Mouse (Mus musculus) adrenal gland, postnatal 25 days (tissue): Measurements from ENCODE around the gene Ucp3. TPM values are rescaled to one million over a fixed set of nuclear protein-coding genes. Genes with fewer than 3 reads are reported as not detected.

Experiments
- DNase-seq: peaks from one replicate; pipeline ENCODE4 v3.0.0; 2021; ENCODE audit warnings: mixed read lengths
- total RNA-seq: library from RNA; stranded (reverse); gene quantifications from 2 replicates; pipeline ENCODE4 v1.2.3, GENCODE M21; 2021

The Ucp3 gene
- total RNA-seq, 1 experiment from 2014 or later = 24.6 TPM

- no peak for DNase-seq
These were observed 27.6 kb downstream of the Ucp3 start for GRCm38 (mm10) chr7:100500276-100500977.

- DNase-seq = no peak
These were observed 28.4 kb downstream of the Ucp3 start for GRCm38 (mm10) chr7:100501027-100501843.

GRCm38 (mm10) chr7:100501844-100502373, 29.1 kb downstream of the Ucp3 start:
- DNase-seq = no peak

GRCm38 (mm10) chr7:100502374-100502922, 29.7 kb downstream of the Ucp3 start:
- no peak for DNase-seq

- no peak for DNase-seq
These were observed 30.3 kb downstream of the Ucp3 start for GRCm38 (mm10) chr7:100503076-100503475.

- no peak for DNase-seq
These were observed 32.1 kb downstream of the Ucp3 start for GRCm38 (mm10) chr7:100504740-100505487.

GRCm38 (mm10) chr7:100506494-100506893, 33.7 kb downstream of the Ucp3 start:
- DNase-seq = no peak

- no peak for DNase-seq
These were observed 35.9 kb downstream of the Ucp3 start for GRCm38 (mm10) chr7:100508670-100509069.

GRCm38 (mm10) chr7:100511602-100512001, 38.8 kb downstream of the Ucp3 start:
- no peak for DNase-seq

- DNase-seq = no peak
These were observed 41.8 kb downstream of the Ucp3 start, which contains the start of gene Dnajb13 for GRCm38 (mm10) chr7:100514573-100514972. Dnajb13 (minus strand) TSS chr7:100514960.

GRCm38 (mm10) chr7:100520204-100520603, 47.4 kb downstream of the Ucp3 start:
- DNase-seq = no peak

GRCm38 (mm10) chr7:100520663-100521285, 48.0 kb downstream of the Ucp3 start:
- DNase-seq = peak; percentile 90

- no peak for DNase-seq
These were observed 49.4 kb downstream of the Ucp3 start for GRCm38 (mm10) chr7:100522222-100522621.

- DNase-seq = no peak
These were observed 51.9 kb downstream of the Ucp3 start for GRCm38 (mm10) chr7:100524669-100525068.

- DNase-seq = no peak
These were observed 58.0 kb downstream of the Ucp3 start for GRCm38 (mm10) chr7:100530766-100531165.

GRCm38 (mm10) chr7:100533503-100533902, 60.7 kb downstream of the Ucp3 start:
- DNase-seq = no peak

- no peak for DNase-seq
These were observed 61.4 kb downstream of the Ucp3 start for GRCm38 (mm10) chr7:100534216-100534615.

GRCm38 (mm10) chr7:100535831-100536230, 63.0 kb downstream of the Ucp3 start:
- DNase-seq = no peak
